Mouse (Mus musculus): ENCODE results near the gene Ggt5. TPM values are rescaled to one million over a fixed set of nuclear protein-coding genes. Genes with fewer than 3 reads are reported as not detected.

Gene Ggt5
- polyA plus RNA-seq, 1 experiment = 4.9 TPM

- Histone ChIP-seq H3K27ac (ENCODE audit: insufficient read depth, low read length) (no peak overlapping the region), H3K4me1 (ENCODE audit: control insufficient read depth, insufficient read depth, low read length) (peaks cover 1% of the 10 kb centered on the region; the same call in 1 of the 2 replicates), H3K4me3 (ENCODE audit: insufficient read depth, low read length) (no peak overlapping the region)
- no peak for TF ChIP-seq POLR2A (IDR thresholded peaks at IDR 0.05; ENCODE audit: extremely low read depth, insufficient read depth, low read length)
- no peak for TF ChIP-seq CTCF (IDR thresholded peaks at IDR 0.05; ENCODE audit: extremely low read depth, insufficient read depth, low read length)
Observed at GRCm38 (mm10) chr10:75642891-75643290, 53.8 kb downstream of the Ggt5 start.

- TF ChIP-seq POLR2A (IDR thresholded peaks at IDR 0.05; ENCODE audit: extremely low read depth, insufficient read depth, low read length) (peak; percentile 42; the same call in 1 of the 2 replicates), CTCF (IDR thresholded peaks at IDR 0.05; ENCODE audit: extremely low read depth, insufficient read depth, low read length) (no peak)
- H3K27ac ChIP-seq (ENCODE audit: insufficient read depth, low read length) = no peak within 1 kb of the TSS
- H3K4me3 ChIP-seq (ENCODE audit: insufficient read depth, low read length) = no peak within 1 kb of the TSS
- H3K4me1 ChIP-seq (ENCODE audit: control insufficient read depth, insufficient read depth, low read length) = peaks cover 1% of the 10 kb centered on the region; the same call in 1 of the 2 replicates
Observed at GRCm38 (mm10) chr10:75643741-75644343, 54.7 kb downstream of the Ggt5 start, which contains the start of gene Susd2. Gene Susd2 (minus strand): TSS chr10:75644008.

GRCm38 (mm10) chr10:75645616-75646015 lies 56.5 kb downstream of the Ggt5 start:
- H3K4me3 ChIP-seq (ENCODE audit: insufficient read depth, low read length) = no peak overlapping the region
- TF ChIP-seq POLR2A (IDR thresholded peaks at IDR 0.05; ENCODE audit: extremely low read depth, insufficient read depth, low read length) (no peak), CTCF (IDR thresholded peaks at IDR 0.05; ENCODE audit: extremely low read depth, insufficient read depth, low read length) (no peak)
- no peak overlapping the region for H3K27ac ChIP-seq (ENCODE audit: insufficient read depth, low read length)
- peaks cover 1% of the 10 kb centered on the region; the same call in 1 of the 2 replicates for H3K4me1 ChIP-seq (ENCODE audit: control insufficient read depth, insufficient read depth, low read length)

GRCm38 (mm10) chr10:75646406-75646805 lies 57.3 kb downstream of the Ggt5 start:
- Histone ChIP-seq H3K4me3 (ENCODE audit: insufficient read depth, low read length) (no peak overlapping the region), H3K4me1 (ENCODE audit: control insufficient read depth, insufficient read depth, low read length) (peaks cover 3% of the 10 kb centered on the region; the same call in 1 of the 2 replicates), H3K27ac (ENCODE audit: insufficient read depth, low read length) (no peak overlapping the region)
- TF ChIP-seq POLR2A (IDR thresholded peaks at IDR 0.05; ENCODE audit: extremely low read depth, insufficient read depth, low read length) (no peak), CTCF (IDR thresholded peaks at IDR 0.05; ENCODE audit: extremely low read depth, insufficient read depth, low read length) (no peak)

GRCm38 (mm10) chr10:75647362-75647761 lies 58.2 kb downstream of the Ggt5 start:
- H3K4me3 ChIP-seq (ENCODE audit: insufficient read depth, low read length) = no peak overlapping the region
- peaks cover 3% of the 10 kb centered on the region; the same call in 1 of the 2 replicates for H3K4me1 ChIP-seq (ENCODE audit: control insufficient read depth, insufficient read depth, low read length)
- no peak overlapping the region; the same call in 1 of the 2 replicates for H3K27ac ChIP-seq (ENCODE audit: insufficient read depth, low read length)
- TF ChIP-seq POLR2A (IDR thresholded peaks at IDR 0.05; ENCODE audit: extremely low read depth, insufficient read depth, low read length) (no peak), CTCF (IDR thresholded peaks at IDR 0.05; ENCODE audit: extremely low read depth, insufficient read depth, low read length) (no peak)

- TF ChIP-seq CTCF (IDR thresholded peaks at IDR 0.05; ENCODE audit: extremely low read depth, insufficient read depth, low read length) = no peak
- TF ChIP-seq POLR2A (IDR thresholded peaks at IDR 0.05; ENCODE audit: extremely low read depth, insufficient read depth, low read length) = no peak
- Histone ChIP-seq H3K4me3 (ENCODE audit: insufficient read depth, low read length) (no peak overlapping the region), H3K27ac (ENCODE audit: insufficient read depth, low read length) (no peak overlapping the region), H3K4me1 (ENCODE audit: control insufficient read depth, insufficient read depth, low read length) (peaks cover 3% of the 10 kb centered on the region; the same call in 1 of the 2 replicates)
Observed at GRCm38 (mm10) chr10:75648091-75648490, 59.0 kb downstream of the Ggt5 start.

GRCm38 (mm10) chr10:75649001-75649400 lies 59.9 kb downstream of the Ggt5 start:
- Histone ChIP-seq H3K4me3 (ENCODE audit: insufficient read depth, low read length) (no peak overlapping the region), H3K27ac (ENCODE audit: insufficient read depth, low read length) (no peak overlapping the region), H3K4me1 (ENCODE audit: control insufficient read depth, insufficient read depth, low read length) (peaks cover 3% of the 10 kb centered on the region; the same call in 1 of the 2 replicates)
- TF ChIP-seq CTCF (IDR thresholded peaks at IDR 0.05; ENCODE audit: extremely low read depth, insufficient read depth, low read length) = no peak
- TF ChIP-seq POLR2A (IDR thresholded peaks at IDR 0.05; ENCODE audit: extremely low read depth, insufficient read depth, low read length) = no peak

- no peak overlapping the region for H3K27ac ChIP-seq (ENCODE audit: insufficient read depth, low read length)
- H3K4me3 ChIP-seq (ENCODE audit: insufficient read depth, low read length) = no peak overlapping the region
- 0 out of 2 replicates have a peak, but pooled peaks cover 3% of the 10 kb centered on the region for H3K4me1 ChIP-seq (ENCODE audit: control insufficient read depth, insufficient read depth, low read length)
- TF ChIP-seq CTCF (IDR thresholded peaks at IDR 0.05; ENCODE audit: extremely low read depth, insufficient read depth, low read length) = no peak
- no peak for TF ChIP-seq POLR2A (IDR thresholded peaks at IDR 0.05; ENCODE audit: extremely low read depth, insufficient read depth, low read length)
Observed at GRCm38 (mm10) chr10:75649406-75649995, 60.4 kb downstream of the Ggt5 start.

GRCm38 (mm10) chr10:75650306-75650902 lies 61.3 kb downstream of the Ggt5 start:
- TF ChIP-seq CTCF (IDR thresholded peaks at IDR 0.05; ENCODE audit: extremely low read depth, insufficient read depth, low read length) = no peak
- TF ChIP-seq POLR2A (IDR thresholded peaks at IDR 0.05; ENCODE audit: extremely low read depth, insufficient read depth, low read length) = no peak
- Histone ChIP-seq H3K4me3 (ENCODE audit: insufficient read depth, low read length) (no peak overlapping the region), H3K4me1 (ENCODE audit: control insufficient read depth, insufficient read depth, low read length) (0 out of 2 replicates have a peak, but pooled peaks cover 3% of the 10 kb centered on the region), H3K27ac (ENCODE audit: insufficient read depth, low read length) (no peak overlapping the region; the same call in 1 of the 2 replicates)

Data from cortical plate, adult 2 months (tissue).